Mouse (Mus musculus) G1E (cell line): ENCODE data around the gene 8030474K03Rik. TPM values are rescaled to one million over a fixed set of nuclear protein-coding genes. Genes with fewer than 3 reads are reported as not detected.

Experiments used
- ATAC-seq: 2 replicates; pipeline ENCODE4 v1.8.0; 2016; ENCODE audit warnings: mild to moderate bottlenecking; ENCODE audit not compliant: insufficient number of reproducible peaks, poor library complexity, low FRiP score, severe bottlenecking; ENCODE audit errors: extremely low read depth
- DNase-seq: peaks from one replicate; pipeline ENCODE4 v3.0.0; 2012; ENCODE audit warnings: low spot score
- H3K27me3 ChIP-seq: 2 replicates; pipeline ENCODE4 v1.6.1; 2012; ENCODE audit warnings: mild to moderate bottlenecking, low read length, inconsistent platforms; ENCODE audit not compliant: insufficient read depth
- H3K36me3 ChIP-seq: replicated peaks from 2 replicates; pipeline ENCODE3; 2012; ENCODE audit warnings: mild to moderate bottlenecking, inconsistent platforms
- H3K4me1 ChIP-seq: 2 replicates; pipeline ENCODE4 v1.6.1; 2012; ENCODE audit warnings: low read depth, low read length, inconsistent platforms, mixed read lengths; ENCODE audit not compliant: insufficient read depth
- H3K4me3 ChIP-seq: 2 replicates; pipeline ENCODE4 v1.5.1; 2012; ENCODE audit warnings: low read depth, mild to moderate bottlenecking, inconsistent platforms, low read length, moderate library complexity, mixed read lengths
- H3K9me3 ChIP-seq: replicated peaks from 2 replicates; pipeline ENCODE4 v1.6.1; 2012; ENCODE audit warnings: inconsistent platforms
- CTCF ChIP-seq: IDR thresholded peaks from 2 replicates; pipeline ENCODE4 v1.5.1; 2012; ENCODE audit warnings: low read depth, low read length, inconsistent platforms, mixed read lengths
- GATA1 ChIP-seq: IDR thresholded peaks from 2 replicates; pipeline ENCODE4 v1.6.1; 2012; ENCODE audit warnings: borderline replicate concordance, low read length, inconsistent platforms, mixed read lengths
- GATA2 ChIP-seq: IDR thresholded peaks from 2 replicates; pipeline ENCODE4 v1.6.1; 2012; ENCODE audit warnings: low read depth, low read length, inconsistent platforms, borderline replicate concordance
- POLR2AphosphoS5 ChIP-seq: IDR thresholded peaks from 2 replicates; pipeline ENCODE4 v1.6.1; 2012; ENCODE audit warnings: low read depth, low read length, inconsistent platforms; ENCODE audit not compliant: insufficient replicate concordance
- TAL1 ChIP-seq: conservative IDR thresholded peaks from 2 replicates; pipeline ENCODE4 v1.6.1; 2012; ENCODE audit warnings: low read depth, low read length, inconsistent platforms, mixed read lengths
- polyA plus RNA-seq: library from polyadenylated mRNA; stranded (reverse); fragments of >175 nt; gene quantifications from 2 replicates; pipeline ENCODE4 v1.2.3, GENCODE M21; 2012
- total RNA-seq, 2 experiments: library from RNA; stranded (forward) in 1 of 2; stranded (reverse) in 1 of 2; fragments of 200-1000 nt in 1 of 2; fragments of >200 nt in 1 of 2; fragmentation: Nextera tagmentation in 1 of 2; gene quantifications; 2 replicates each; pipeline ENCODE4 v1.2.3; 2014 to 2017

Gene 8030474K03Rik
- total and polyA plus RNA-seq, 3 experiments: not detected

- no peaks in the 10 kb centered on the region for H3K36me3 ChIP-seq
- no peaks in the 10 kb centered on the region for H3K9me3 ChIP-seq
- H3K4me3 ChIP-seq: no peak overlapping the region
- ATAC-seq: no peak
- no peak for DNase-seq
- TF ChIP-seq CTCF (no peak), TAL1 (no peak), GATA2 (no peak), GATA1 (no peak), POLR2AphosphoS5 (no peak)
- no peaks in the 10 kb centered on the region; the same call in 1 of the 2 replicates for H3K27me3 ChIP-seq
- H3K4me1 ChIP-seq: no peaks in the 10 kb centered on the region
These were observed 52.8 kb downstream of the 8030474K03Rik start for GRCm38 (mm10) chrX:101847191-101847795.

Other genes starting within 250 kb of the 8030474K03Rik start
- gene Ogt, start 154.6 kb upstream of the 8030474K03Rik start, total RNA-seq (2014; fragmentation: Nextera tagmentation): 609 and 615 TPM in 2 replicates
- 173 TPM in 2 replicates for gene Ogt, start 154.6 kb upstream of the 8030474K03Rik start, total RNA-seq (2017)
- 4.6 and 6.1 TPM in 2 replicates for gene Ogt, start 154.6 kb upstream of the 8030474K03Rik start, polyA plus RNA-seq
- gene Cxcr3, start 60.4 kb upstream of the 8030474K03Rik start, total RNA-seq (2014; fragmentation: Nextera tagmentation): not detected in 2 replicates
- gene Cxcr3, start 60.4 kb upstream of the 8030474K03Rik start, total RNA-seq (2017): not detected in 2 replicates
- not detected in 2 replicates for gene Cxcr3, start 60.4 kb upstream of the 8030474K03Rik start, polyA plus RNA-seq
- not detected in 2 replicates for gene Gm4779, start 233 bp upstream of the 8030474K03Rik start, total RNA-seq (2014; fragmentation: Nextera tagmentation)
- gene Gm4779, start 233 bp upstream of the 8030474K03Rik start, total RNA-seq (2017): not detected in 2 replicates
- gene Gm4779, start 233 bp upstream of the 8030474K03Rik start, polyA plus RNA-seq: not detected in 2 replicates
- gene Nhsl2, start 54.7 kb downstream of the 8030474K03Rik start, total RNA-seq (2014; fragmentation: Nextera tagmentation): not detected in 2 replicates
- 0.05 and 0.17 TPM in 2 replicates for gene Nhsl2, start 54.7 kb downstream of the 8030474K03Rik start, total RNA-seq (2017)
- under 0.01 and 0.02 TPM in 2 replicates for gene Nhsl2, start 54.7 kb downstream of the 8030474K03Rik start, polyA plus RNA-seq